Mouse (Mus musculus) liver, embryonic 14.5 days (tissue): ENCODE results near the gene Tube1. TPM values are rescaled to one million over a fixed set of nuclear protein-coding genes. Genes with fewer than 3 reads are reported as not detected.

Experiments
- ATAC-seq: fragments of 200-750 bp; cut with Nextera tagmentation; 2 replicates; pipeline ENCODE4 v1.8.0; 2017; ENCODE audit warnings: moderate number of reproducible peaks, mild to moderate bottlenecking, moderate library complexity; ENCODE audit not compliant: insufficient read depth
- DNase-seq, 3 experiments: peaks; one replicate each; pipeline ENCODE4 v3.0.0-alpha.2; 2012 to 2013; ENCODE audit warnings: low read depth in 3 of 3, low spot score in 3 of 3
- H3K27ac ChIP-seq: fragments of 300-500 bp; sonication (generic); 2 replicates; pipeline ENCODE4 v1.5.1; 2014; ENCODE audit warnings: moderate library complexity, mild to moderate bottlenecking, control low read depth, inconsistent platforms
- H3K27me3 ChIP-seq: fragments of 300-500 bp; sonication (generic); 2 replicates; pipeline ENCODE4 v1.6.1; 2014; ENCODE audit warnings: mild to moderate bottlenecking, low read length, moderate library complexity; ENCODE audit not compliant: control insufficient read depth, insufficient read depth
- H3K36me3 ChIP-seq: fragments of 300-500 bp; sonication (generic); replicated peaks from 2 replicates; pipeline ENCODE4 v1.6.1; 2014; ENCODE audit warnings: low read depth; ENCODE audit not compliant: control insufficient read depth, insufficient read depth
- H3K4me1 ChIP-seq, 2 experiments: fragments of 200-500 bp in 1 of 2; fragments of 300-500 bp in 1 of 2; sonication (generic) in 1 of 2; replicated peaks; 2 replicates each; pipeline ENCODE4 v1.6.1; 2012 to 2014; ENCODE audit warnings: antibody characterized with exemption in 1 of 2, inconsistent platforms in 1 of 2, low read length in 1 of 2; ENCODE audit not compliant: control insufficient read depth in 2 of 2, insufficient read depth in 2 of 2
- H3K4me2 ChIP-seq: fragments of 300-500 bp; sonication (generic); 2 replicates; pipeline ENCODE4 v1.6.1; 2014; ENCODE audit warnings: low read depth, mild to moderate bottlenecking, control low read depth, moderate library complexity
- H3K4me3 ChIP-seq, 2 experiments: fragments of 200-500 bp in 1 of 2; fragments of 300-500 bp in 1 of 2; sonication (generic) in 1 of 2; 2 replicates each; pipeline ENCODE4 v1.5.1; 2012 to 2014; ENCODE audit warnings: low read depth in 2 of 2, low read length in 2 of 2, mild to moderate bottlenecking in 2 of 2, control low read depth in 1 of 2, inconsistent platforms in 1 of 2, moderate library complexity in 1 of 2; ENCODE audit not compliant: insufficient read depth in 1 of 2
- H3K9ac ChIP-seq: fragments of 300-500 bp; sonication (generic); replicated peaks from 2 replicates; pipeline ENCODE4 v1.6.1; 2014; ENCODE audit warnings: mild to moderate bottlenecking, control low read depth, moderate library complexity
- H3K9me3 ChIP-seq: fragments of 300-500 bp; sonication (generic); 2 replicates; pipeline ENCODE4 v1.6.1; 2016; ENCODE audit warnings: low read length, mixed read lengths; ENCODE audit not compliant: control insufficient read depth
- CTCF ChIP-seq: IDR thresholded peaks from 2 replicates; pipeline ENCODE4 v1.5.1; 2016; ENCODE audit warnings: antibody characterized with exemption, low read depth, control low read depth
- EP300 ChIP-seq: IDR thresholded peaks from 2 replicates; pipeline ENCODE4 v1.6.1; 2016; ENCODE audit warnings: antibody characterized with exemption, low read depth
- WGBS: fragments of 180-500 bp; shearing (Covaris S2); extraction: QIAGEN DNeasy Blood & Tissue Kit; methylation state at CpG from one replicate; pipeline ENCODE4 v1.1.7; 2014; ENCODE audit not compliant: insufficient replicate concordance; 5-methylcytosine and 5-hydroxymethylcytosine counted together
- polyA plus RNA-seq, 2 experiments: library from polyadenylated mRNA; depleted of rRNA in 1 of 2; stranded (reverse) in 1 of 2; unstranded in 1 of 2; fragments of >200 nt; fragmentation: Nextera tagmentation in 1 of 2; extraction: Ambion mirVana in 1 of 2; gene quantifications; 2 replicates each; pipeline versions ENCODE4 v1.2.1 to v1.2.3; 2012 to 2014

The Tube1 gene
- polyA plus RNA-seq, 2 experiments, result 5.0 to 5.2 TPM

DNA sequence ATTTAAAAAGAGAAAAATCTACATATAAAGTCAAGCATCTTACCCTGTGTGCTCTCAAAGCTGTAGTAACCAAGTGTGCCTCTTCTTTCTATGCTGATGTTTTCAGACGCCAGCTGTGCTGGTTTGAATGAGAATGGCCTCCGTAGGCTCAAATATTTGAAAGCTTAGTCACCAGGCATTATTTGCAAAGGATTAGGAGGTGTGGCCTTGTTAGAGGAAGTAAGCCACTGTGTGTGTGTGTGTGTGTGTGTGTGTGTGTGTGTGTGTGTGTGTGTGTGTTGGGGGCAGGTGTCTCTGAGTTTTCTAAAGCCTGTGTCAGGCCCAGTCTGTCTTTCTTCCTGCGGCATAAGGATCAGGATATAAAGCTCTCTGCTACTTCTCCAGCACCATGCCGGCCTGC lies 26.8 kb upstream of the Tube1 start:
- no peak overlapping the region for H3K9ac ChIP-seq
- no peaks in the 10 kb centered on the region for H3K27me3 ChIP-seq
- TF ChIP-seq CTCF, result no peak
- TF ChIP-seq EP300, result no peak
- ATAC-seq (no peak), DNase-seq (no peak)
- H3K27ac ChIP-seq, result no peak overlapping the region
- H3K4me1 ChIP-seq, result no peaks in the 10 kb centered on the region
- H3K4me3 ChIP-seq, result no peak overlapping the region
- 65% methylated on average over 4 of the region's 4 CpGs for WGBS
- no peak overlapping the region for H3K4me2 ChIP-seq
- H3K9me3 ChIP-seq, result no peaks in the 10 kb centered on the region
- H3K36me3 ChIP-seq, result no peaks in the 10 kb centered on the region

DNA sequence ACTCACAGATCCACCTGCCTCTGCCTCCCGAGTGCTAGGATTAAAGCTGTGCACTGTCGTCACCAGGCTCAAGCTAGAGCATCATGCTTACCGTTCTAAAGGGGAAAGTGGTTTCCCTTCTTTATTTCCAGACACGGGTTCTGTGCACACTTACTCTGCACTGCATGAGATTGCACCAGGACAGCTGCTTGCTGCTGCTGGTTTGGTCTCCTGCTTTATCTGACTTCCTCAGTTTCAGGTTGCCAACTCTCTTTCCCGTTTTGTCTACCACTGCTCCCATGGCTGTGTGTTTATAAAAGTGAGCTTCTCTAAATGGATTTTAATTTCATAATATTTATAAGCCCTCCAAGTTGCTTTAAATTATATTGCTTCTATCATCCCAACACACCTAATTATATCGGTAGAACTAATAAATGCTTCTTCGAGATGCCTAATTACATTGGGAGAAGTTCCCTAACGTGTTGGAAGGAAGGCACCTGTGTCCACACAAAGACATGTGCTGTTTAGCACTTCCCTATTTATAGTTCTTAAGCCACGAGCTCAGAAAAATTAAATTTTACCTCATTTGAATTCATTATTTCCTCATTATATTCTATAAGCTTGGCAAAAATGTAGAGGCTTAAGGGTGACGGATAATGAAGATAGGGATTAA lies 24.8 kb upstream of the Tube1 start:
- no peak overlapping the region for H3K4me2 ChIP-seq
- H3K9ac ChIP-seq, result no peak overlapping the region
- H3K27ac ChIP-seq, result no peak overlapping the region
- no peaks in the 10 kb centered on the region for H3K36me3 ChIP-seq
- ATAC-seq, result no peak
- no peaks in the 10 kb centered on the region for H3K4me1 ChIP-seq
- 33% methylated on average over 10 of the region's 10 CpGs for WGBS
- TF ChIP-seq CTCF (no peak), EP300 (no peak)
- H3K9me3 ChIP-seq, result no peaks in the 10 kb centered on the region
- no peak for DNase-seq
- H3K27me3 ChIP-seq, result no peaks in the 10 kb centered on the region
- H3K4me3 ChIP-seq, result no peak overlapping the region

DNA sequence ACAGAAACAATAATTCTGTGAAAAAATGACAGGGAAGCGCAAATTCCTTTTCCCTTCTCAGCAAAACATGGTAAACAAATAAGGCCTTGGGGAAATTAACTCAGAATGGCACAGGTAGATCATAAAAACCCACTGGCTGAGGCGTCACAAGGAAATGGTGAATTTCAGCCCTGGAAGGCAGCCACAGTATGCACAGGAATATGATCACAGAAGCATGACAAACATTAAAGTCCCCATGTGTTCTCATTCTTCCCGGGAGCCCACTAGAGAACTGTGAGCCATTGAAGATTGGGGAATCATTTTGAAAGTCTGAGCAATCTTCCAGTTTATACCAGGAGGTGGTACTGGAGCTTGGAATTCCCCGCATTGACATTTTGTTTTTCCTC lies 24.3 kb upstream of the Tube1 start:
- Histone ChIP-seq H3K9me3 (no peaks in the 10 kb centered on the region), H3K27me3 (no peaks in the 10 kb centered on the region), H3K4me1 (no peaks in the 10 kb centered on the region), H3K36me3 (no peaks in the 10 kb centered on the region), H3K9ac (no peak overlapping the region), H3K4me2 (no peak overlapping the region), H3K4me3 (no peak overlapping the region), H3K27ac (no peak overlapping the region)
- DNase-seq, result no peak
- TF ChIP-seq CTCF (no peak), EP300 (no peak)
- WGBS, result 58% methylated on average over 4 of the region's 4 CpGs
- ATAC-seq, result no peak

DNA sequence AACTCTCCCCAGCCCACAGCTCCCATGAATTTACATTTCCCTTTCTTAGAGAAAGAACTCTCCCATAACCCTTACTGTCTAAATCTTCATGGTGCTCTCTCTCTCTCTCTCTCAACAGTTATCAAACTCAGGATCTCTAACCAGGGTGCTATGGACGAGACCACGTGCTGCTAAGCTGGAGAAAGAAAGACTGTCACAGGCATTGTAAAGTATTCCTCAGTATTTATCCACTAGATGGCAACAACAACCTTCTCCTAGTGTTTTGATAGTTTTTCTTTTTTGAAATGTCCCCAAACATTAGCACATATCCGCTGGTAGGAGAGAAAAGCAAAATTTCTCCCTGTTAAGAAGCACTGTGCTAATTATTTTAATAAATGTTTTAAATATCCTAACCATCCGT lies 12.4 kb upstream of the Tube1 start:
- TF ChIP-seq EP300 (no peak), CTCF (peak; percentile 20; the same call in 1 of the 2 replicates)
- 20% methylated on average over 4 of the region's 4 CpGs for WGBS
- H3K4me2 ChIP-seq, result no peak overlapping the region
- H3K4me1 ChIP-seq, result no peaks in the 10 kb centered on the region
- no peaks in the 10 kb centered on the region for H3K9me3 ChIP-seq
- no peaks in the 10 kb centered on the region for H3K27me3 ChIP-seq
- DNase-seq (no peak), ATAC-seq (no peak)
- H3K27ac ChIP-seq, result no peak overlapping the region
- H3K9ac ChIP-seq, result no peak overlapping the region
- H3K36me3 ChIP-seq, result no peaks in the 10 kb centered on the region
- no peak overlapping the region for H3K4me3 ChIP-seq

DNA sequence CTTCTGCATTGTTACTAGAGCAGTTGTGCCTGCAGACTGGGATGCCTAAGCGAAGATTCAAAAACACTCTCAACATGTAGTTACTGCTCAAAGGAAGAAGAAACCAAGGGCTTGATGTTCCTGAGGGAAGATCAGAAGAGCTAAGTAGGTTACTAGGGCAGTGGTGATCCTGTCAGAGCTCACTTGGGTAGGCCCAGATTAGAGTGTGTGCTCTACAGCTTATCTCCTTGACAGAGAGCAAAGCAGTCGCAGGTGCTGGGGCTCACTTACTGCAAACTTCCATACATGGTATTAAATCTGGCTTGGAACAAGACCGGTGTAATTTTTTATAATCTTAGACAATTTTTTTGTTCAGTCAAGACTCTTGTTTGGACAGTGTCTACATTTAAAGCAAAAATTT lies 4.0 kb downstream of the Tube1 start:
- Histone ChIP-seq H3K36me3 (no peaks in the 10 kb centered on the region; the same call in 1 of the 2 replicates), H3K4me2 (no peak overlapping the region), H3K4me1 (peaks cover 8 to 9% of the 10 kb centered on the region in 2 experiments; a peak in 3 of 4 replicates), H3K4me3 (no peak overlapping the region), H3K27me3 (no peaks in the 10 kb centered on the region), H3K9ac (no peak overlapping the region), H3K9me3 (no peaks in the 10 kb centered on the region), H3K27ac (no peak overlapping the region)
- ATAC-seq (no peak), DNase-seq (no peak)
- TF ChIP-seq EP300 (no peak), CTCF (no peak)
- 72% methylated on average over 3 of the region's 3 CpGs for WGBS
